Mouse (Mus musculus) right cerebral cortex, adult 2 months (tissue): ENCODE results near the gene Fam43b.
"Not testable (repeated sequence)": the region's sequence is repeated elsewhere in the genome, so short reads cannot be mapped to it uniquely, and the experiment has no call there.

Experiments
- DNase-seq, 2 experiments: peaks; one replicate each; pipeline ENCODE4 v3.0.0; 2021 to 2022; ENCODE audit warnings: low spot score in 2 of 2

Fam43b gene

GRCm38 (mm10) chr4:138395971-138396645, at the start of gene Fam43b:
Gene Fam43b, minus strand, starts transcription at chr4:138396528.
- DNase-seq, result peak; percentile 84 to 85

DNA sequence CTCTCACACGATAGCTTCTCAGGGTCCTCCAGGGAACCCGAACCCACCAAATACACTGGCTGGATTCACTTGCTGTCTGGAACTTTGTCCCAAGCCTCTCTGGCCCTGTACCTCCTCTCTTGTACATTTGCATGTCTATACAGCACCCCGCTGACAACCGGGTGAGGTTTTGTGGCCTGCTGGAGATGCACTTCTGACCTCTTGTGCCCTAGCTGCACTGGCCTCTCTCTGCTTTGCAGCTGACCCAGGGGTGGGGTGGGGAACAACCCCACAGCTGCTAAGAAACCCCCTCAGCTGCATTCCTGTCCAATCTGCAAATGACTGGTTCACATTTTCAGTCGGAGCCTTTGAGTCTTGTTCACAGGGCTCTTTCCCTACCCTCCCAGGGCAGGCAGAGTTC, 48.6 kb upstream of the Fam43b start:
- DNase-seq, result no peak

DNA sequence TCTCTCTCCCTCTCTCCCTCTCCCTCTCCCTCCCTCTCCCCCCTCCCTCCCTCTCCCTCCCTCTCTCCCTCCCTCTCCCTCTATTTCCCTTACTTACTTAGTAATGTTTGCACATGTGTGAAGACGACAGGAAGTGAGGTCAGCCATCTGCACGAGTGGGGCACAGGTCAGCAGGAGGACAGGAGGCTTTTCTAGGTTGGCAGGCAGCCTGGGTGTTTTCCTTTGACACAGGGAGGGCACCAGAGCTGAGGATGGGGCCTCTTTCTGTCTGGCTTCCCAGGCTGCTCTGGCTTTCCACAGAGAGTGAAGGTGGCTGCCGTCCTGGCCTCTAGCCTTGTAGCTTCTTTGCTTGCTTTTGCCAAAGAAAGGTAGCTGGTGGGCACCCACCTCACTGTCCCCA, 43.7 kb upstream of the Fam43b start:
- DNase-seq, result no peak

DNA sequence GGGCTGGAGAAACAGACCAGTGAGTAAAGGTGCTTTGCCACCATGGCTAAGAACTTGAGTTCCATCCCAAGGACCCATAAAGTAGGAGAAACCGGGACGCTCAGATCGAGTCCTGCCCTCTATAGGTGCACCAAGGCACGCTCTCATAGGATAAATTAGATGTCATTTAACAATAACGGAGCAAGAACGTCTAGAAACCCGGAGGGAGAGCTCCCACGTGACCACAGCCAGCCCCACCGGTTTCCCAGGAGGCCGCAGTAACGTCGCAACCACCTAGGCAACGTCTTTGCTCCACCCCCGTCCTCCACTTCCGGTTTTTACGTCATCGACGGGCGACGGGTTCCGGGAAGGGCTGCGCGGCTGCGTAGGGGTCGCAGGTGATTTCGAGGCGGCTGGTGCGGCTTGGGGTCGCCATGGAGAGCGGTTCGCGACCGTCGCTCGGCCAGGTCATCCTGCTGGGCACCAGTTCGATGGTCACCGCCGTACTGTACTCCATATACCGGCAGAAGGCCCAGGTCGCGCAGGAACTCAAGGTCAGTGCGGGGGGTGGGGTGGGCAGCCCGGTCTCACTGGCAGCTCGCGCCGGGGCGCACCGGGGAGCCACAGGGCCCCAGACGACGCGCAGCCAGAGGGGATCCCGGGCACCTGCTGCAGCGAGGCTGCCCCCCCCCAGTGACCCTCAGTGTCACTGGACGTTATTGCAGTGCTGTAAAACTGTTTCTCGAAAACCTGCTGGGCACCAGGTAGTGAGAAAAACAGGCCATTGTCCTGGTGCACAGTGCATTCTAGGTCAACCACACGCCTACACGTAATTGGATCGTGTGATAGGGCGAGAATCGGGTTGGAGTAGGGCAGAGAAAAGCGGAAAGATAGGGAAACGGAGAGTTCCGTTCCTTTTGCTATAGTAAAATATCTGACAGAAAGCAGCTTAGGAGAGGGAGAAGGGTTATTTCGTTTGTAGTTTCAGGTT, 38.3 kb upstream of the Fam43b start, which contains the start of gene Mul1:
Gene Mul1, plus strand, starts transcription at position 325 of the 970 bp plus-strand sequence.
- peak; percentile 96 to 98 for DNase-seq

DNA sequence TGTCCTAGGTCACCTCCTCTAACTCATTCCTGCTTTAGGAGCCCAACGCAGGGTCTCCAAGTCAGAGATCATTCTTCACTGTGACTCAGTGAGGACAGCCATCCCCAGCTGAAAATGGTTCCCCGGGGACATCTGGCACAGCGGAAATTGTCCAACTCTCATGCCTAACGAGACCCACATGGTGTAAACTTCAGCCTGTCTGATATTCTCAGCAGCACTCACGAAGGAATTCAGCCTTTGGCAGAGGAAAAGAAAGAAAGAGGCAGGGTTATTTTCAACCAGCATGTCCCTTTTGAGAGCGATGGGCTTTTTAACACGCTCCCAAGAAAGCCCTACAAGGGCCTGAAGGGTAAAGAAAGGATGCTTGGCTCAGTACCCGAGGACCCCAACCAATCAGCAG, 35.0 kb upstream of the Fam43b start:
- no peak for DNase-seq

DNA sequence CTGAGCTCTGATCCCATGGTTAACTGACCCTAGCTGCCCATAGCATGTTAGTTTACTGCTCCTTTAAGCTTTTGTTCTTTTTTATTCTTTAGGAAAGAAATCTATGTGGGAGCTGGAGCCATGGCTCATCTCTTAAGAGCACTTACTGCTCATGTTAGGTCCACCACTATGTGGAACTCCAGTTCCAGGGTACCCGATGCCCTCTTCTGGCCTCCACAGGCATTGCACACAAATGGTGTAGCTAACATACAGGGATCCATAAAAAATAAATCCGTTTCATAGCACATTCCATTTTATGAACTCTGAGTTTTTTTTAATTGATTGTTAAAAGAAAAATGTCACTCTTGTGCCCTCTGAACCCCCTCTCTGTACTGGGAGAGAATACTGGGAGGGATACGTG, 33.5 kb upstream of the Fam43b start:
- no peak for DNase-seq

- DNase-seq, result peak; percentile 96 to 97
Measured at GRCm38 (mm10) chr4:138426778-138427705, 30.7 kb upstream of the Fam43b start.

DNA sequence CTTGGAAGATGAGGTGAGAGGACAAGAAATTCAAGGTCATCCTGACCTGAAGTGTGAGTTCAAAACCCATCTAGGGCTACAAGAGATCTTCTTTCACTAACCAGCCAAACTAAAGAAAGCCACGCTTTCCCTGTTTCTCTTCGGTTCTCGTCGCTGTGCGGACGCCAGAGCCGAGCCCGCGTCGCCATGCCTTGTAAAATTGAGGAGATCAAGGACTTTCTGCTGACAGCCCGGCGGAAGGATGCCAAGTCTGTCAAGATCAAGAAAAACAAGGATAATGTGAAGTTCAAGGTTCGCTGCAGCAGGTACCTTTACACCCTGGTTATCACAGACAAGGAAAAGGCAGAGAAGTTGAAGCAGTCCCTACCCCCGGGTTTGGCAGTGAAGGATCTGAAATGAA, 29.3 kb upstream of the Fam43b start:
- not testable (repeated sequence) for DNase-seq

- no peak for DNase-seq
Measured at GRCm38 (mm10) chr4:138425028-138425427, 28.7 kb upstream of the Fam43b start.

GRCm38 (mm10) chr4:138418340-138418957, 22.1 kb upstream of the Fam43b start:
- DNase-seq, result peak in 1 of 2 experiments; percentile 28

GRCm38 (mm10) chr4:138417882-138418281, 21.6 kb upstream of the Fam43b start:
- no peak for DNase-seq

DNA sequence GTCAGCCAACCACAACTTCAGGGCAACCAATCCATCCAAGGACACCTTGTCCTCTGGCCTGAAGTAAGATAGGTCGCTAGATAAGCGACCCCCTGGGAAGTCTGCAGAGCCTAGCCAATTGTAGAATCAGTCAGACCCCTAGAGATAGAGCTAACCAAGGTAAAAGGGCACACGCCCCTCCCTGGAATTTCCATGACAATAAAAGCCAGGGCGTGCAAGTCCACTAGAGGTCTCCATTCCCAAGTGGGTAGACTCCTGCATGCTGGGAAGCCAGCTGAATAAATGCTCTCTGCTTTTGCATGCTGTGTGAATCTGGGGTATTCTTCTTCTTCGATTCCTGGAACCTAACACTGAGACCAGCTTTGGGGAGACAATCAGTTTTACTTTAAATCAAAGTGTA, 20.1 kb upstream of the Fam43b start:
- DNase-seq, result no peak

DNA sequence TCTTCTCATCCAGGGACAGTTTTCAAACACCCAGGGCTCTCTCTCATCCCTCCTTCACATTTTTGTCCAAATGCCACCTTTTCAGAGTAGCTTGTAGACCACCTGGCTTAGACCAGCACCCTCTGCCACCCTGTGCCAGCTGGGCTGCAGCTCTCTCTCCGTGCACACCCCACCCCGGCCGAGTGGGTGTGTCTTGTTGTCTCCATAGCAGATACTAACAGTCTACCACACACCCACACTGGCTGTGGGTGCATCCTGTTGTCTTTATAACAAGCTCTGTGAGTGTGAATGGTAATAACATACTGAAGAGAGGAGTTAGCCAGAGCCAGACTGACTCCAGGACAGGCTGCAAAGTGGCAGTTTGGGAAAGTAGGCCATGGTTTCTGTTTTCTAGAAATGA, 19.7 kb upstream of the Fam43b start:
- peak; percentile 70 to 76 for DNase-seq

GRCm38 (mm10) chr4:138414725-138415124, 18.4 kb upstream of the Fam43b start:
- peak; percentile 74 to 77 for DNase-seq

GRCm38 (mm10) chr4:138411504-138412121, 15.3 kb upstream of the Fam43b start:
- DNase-seq, result no peak

DNA sequence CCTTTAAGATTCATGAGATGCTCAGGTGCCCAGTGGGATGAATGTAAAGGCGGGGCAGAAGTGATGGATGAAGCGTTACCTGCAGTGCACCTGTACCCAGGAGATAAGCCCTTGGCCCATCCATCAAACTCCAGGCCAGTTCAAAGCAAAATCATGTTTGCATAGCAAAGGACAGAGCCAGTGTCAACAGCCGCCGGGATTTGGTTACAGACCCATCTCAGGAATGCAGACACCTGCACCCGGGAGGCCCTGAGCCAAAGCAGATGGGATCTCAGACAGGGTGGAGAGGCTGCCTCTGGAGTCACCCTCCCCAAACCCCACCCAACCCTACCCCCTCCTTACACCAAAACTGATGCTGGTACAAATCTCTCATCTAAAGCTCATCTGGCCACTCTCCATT, 14.7 kb upstream of the Fam43b start:
- DNase-seq, result no peak

DNA sequence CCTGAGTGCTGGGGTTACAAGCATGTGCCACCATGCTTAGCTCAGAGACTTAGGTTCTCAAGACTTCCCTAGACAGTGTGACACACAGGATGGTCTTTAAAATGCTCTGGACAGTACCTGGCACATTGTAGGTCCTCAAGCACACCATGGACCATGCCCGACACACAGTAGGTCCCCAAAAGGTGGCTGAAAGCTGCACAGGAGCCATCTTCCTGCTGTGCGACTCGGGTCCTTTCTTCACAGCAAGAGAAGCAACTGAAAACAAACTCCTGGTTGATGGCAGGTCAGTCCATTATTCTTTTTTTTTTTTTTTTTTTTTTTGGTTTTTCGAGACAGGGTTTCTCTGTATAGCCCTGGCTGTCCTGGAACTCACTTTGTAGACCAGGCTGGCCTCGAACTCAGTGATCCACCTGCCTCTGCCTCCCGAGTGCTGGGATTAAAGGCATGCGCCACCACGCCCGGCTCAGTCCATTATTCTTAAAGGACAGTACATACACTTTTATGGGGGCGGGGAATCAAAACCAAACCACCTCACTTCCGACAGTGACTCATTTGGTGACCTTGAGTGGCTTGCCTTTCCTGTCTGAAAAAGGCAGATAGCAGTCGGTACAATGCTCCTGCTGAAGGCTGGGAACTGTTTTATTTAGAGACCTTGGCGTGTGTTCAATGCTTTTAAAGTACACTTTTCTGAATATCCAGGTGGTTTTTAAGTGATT, 11.3 kb upstream of the Fam43b start:
- no peak for DNase-seq

DNA sequence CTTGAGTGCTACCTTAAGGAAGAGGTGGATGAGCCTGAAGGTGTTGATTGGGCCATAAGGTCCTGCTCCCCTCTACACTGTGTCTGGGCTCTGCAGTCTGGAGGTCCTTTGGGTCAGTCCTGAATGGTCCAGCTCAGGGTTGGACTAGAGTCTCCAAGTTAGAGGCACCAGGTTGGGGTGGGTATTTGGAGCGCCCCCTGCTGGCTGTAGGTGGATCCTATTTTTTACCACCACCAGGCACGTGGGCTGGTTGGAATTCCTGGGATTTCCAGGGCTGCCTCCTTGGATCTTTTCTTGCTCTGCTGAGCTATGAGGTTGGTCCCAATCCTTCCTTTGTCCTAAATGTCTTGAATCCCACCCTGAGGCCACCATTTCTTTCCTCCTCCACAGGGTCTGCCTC, 8.5 kb upstream of the Fam43b start:
- DNase-seq, result no peak

GRCm38 (mm10) chr4:138396711-138397110, 383 bp upstream of the Fam43b start:
- no peak for DNase-seq
